Mouse (Mus musculus) testis, postnatal 14 days (tissue): Measurements from ENCODE around the gene Ddx39b.

Source experiments
- DNase-seq: peaks from one replicate; pipeline ENCODE4 v3.0.0; 2021; ENCODE audit warnings: low spot score

Gene Ddx39b

GRCm38 (mm10) chr17:35244999-35245398 lies 3.5 kb downstream of the Ddx39b start:
- no peak for DNase-seq

- DNase-seq = no peak
Measured at GRCm38 (mm10) chr17:35245731-35246623, 4.4 kb downstream of the Ddx39b start.

GRCm38 (mm10) chr17:35247144-35247543 lies 5.6 kb downstream of the Ddx39b start:
- no peak for DNase-seq

- DNase-seq = no peak
Measured at GRCm38 (mm10) chr17:35248986-35249385, 7.4 kb downstream of the Ddx39b start.

- no peak for DNase-seq
Measured at GRCm38 (mm10) chr17:35249451-35250197, 8.1 kb downstream of the Ddx39b start.

DNA sequence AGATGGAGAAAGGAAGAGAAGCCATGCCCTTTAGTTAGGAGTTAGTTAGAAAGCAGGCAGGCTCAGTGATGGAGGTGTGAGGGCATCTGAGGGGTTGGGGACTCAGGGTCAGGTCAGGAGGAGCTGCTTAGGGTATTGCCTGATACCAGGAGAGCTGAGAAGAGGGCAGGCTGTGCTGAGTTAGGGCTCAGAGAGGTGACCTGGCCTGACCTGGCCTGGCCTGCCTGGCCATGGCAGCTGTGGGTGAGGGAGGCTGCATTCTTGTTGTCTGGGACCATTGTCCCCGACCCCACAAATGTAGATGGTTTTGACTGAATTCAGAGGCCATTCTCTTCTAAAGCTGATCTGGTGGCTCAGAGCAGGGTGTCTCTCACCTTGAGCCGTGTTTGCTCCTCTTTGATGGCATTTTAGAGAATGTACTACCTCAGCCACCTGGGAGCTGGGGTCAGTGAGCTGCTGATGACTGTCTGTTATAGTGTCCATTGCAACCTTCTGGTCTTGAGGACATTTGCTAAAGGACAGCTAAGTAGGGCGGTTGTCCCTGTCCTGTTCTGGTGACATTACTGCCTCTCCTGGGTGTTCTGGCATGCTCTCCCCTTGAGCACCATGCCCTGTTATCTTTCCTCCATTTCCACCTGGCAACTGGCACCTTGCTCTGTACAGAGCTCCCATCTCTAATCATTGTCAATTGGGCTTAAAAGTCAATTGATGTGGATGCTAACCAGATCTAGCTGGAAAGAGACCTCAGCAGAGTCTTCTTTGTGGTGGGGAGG lies 9.0 kb downstream of the Ddx39b start:
- no peak for DNase-seq

- no peak for DNase-seq
Measured at GRCm38 (mm10) chr17:35251162-35251719, 9.7 kb downstream of the Ddx39b start.

DNA sequence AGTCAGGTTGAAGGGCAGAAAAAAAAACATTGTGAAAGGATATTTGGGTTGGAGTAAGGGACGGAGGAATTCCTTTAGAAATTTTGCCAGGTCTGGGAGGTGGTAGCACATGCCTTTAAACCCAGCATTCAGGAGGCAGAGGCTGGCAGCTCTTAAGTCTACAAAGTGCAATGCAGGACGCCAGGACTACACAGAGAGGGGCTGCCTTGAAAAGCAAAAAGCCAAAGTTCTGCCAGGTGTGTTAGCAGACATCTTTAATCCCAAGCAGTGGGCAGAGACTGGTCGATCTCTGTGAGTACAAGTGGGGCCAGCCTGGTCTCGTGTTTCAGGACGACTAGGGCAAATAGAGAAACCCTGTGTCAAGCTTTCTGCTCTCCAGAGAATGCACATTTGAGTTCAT lies 10.4 kb downstream of the Ddx39b start:
- DNase-seq = no peak

DNA sequence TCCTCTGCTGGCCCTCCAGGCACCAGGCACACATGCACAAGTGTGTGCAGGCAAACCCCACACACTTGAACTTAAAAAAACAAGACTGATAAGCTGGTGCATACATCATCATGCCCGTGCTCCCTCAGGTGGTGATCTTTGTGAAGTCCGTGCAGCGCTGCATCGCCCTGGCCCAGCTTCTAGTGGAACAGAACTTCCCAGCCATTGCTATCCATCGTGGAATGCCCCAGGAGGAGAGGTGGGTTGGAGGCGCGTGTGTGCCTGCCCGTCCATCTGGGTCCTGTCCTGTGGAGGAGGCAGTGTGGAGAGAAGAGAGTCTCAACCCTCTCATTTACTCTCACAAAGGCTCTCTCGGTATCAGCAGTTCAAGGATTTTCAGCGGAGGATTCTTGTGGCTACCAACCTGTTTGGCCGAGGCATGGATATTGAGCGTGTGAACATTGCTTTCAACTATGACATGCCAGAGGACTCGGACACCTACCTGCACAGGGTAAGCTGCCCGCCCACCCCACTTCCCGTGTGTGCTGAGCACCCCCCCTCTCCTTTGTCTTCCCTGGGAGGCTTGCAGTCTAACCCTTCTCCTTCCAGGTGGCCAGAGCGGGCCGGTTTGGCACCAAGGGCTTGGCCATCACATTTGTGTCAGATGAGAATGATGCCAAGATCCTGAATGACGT lies 11.2 kb downstream of the Ddx39b start:
- DNase-seq = no peak

DNA sequence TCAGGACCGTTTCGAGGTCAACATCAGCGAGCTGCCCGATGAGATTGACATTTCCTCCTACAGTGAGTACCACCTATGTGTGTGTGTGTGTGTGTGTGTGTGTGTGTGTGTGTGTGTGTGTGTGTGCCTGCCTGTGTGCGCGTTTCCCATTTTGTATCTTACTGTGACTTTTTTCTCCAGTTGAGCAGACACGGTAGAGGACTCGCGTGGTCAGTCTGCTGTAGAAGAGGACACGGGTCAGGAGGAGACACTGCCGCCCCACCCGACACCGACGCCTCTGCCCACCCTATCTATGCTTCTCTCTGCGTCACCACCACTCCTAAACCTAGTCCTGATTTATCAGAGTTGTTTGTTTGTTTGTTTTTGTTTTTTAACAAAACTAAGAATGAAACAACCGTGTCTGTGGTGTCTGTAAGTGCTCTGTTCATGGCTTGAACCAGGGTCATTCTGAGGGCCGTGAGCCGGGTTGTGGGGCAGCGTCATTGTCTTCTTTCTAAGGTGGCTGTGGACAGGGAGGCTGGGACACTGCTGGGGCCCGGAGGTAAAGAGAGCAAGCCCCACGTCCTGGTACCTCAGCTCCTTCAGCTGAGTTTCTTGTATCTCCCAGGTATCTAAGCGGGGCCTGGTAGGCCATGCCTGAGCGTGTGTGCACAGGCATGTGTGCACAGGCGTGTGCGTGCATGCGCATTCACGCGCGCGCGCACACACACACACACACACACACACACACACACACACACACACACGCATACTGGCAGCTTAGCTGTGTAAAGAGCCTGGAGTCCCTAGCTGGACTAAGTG lies 11.9 kb downstream of the Ddx39b start:
- no peak for DNase-seq

GRCm38 (mm10) chr17:35254241-35255098 lies 12.9 kb downstream of the Ddx39b start:
- DNase-seq = no peak

GRCm38 (mm10) chr17:35255301-35255700 lies 13.8 kb downstream of the Ddx39b start:
- no peak for DNase-seq

GRCm38 (mm10) chr17:35255704-35256103 lies 14.2 kb downstream of the Ddx39b start:
- DNase-seq = no peak

- no peak for DNase-seq
Measured at GRCm38 (mm10) chr17:35257378-35257777, 15.8 kb downstream of the Ddx39b start.

GRCm38 (mm10) chr17:35257824-35258491 lies 16.4 kb downstream of the Ddx39b start:
- peak; percentile 87 for DNase-seq

GRCm38 (mm10) chr17:35258492-35259478 lies 17.2 kb downstream of the Ddx39b start:
- DNase-seq = no peak

DNA sequence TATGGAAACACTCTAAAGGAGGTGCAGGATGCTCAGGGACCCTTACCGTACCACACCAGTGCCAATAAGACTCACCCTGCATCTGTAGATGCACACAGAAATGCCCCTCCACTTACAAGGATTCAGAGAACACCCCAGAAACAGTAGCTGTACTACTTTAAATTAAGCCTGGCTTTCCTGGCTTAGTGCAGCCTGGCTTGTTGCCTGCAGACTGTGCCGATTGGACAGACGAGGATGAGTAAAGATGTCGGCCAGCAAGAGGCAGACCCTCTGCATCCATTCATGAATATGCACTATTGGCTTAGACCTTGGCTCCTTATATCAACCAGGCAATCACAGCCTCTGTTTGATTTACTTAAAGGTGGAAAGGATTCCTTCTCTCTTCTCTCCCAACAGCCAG lies 18.1 kb downstream of the Ddx39b start:
- no peak for DNase-seq

GRCm38 (mm10) chr17:35261651-35262050 lies 20.1 kb downstream of the Ddx39b start:
- DNase-seq = no peak
